Mouse (Mus musculus): ENCODE measurements around the gene Tuba3a. TPM values are rescaled to one million over a fixed set of nuclear protein-coding genes. Genes with fewer than 3 reads are reported as not detected.
A peak's percentile ranks its signal among the peaks of the same experiment; 100 is the strongest.

Gene Tuba3a
- 2.7 and 7.9 TPM in 2 replicates for polyA plus RNA-seq (2012; rRNA removed)

DNA sequence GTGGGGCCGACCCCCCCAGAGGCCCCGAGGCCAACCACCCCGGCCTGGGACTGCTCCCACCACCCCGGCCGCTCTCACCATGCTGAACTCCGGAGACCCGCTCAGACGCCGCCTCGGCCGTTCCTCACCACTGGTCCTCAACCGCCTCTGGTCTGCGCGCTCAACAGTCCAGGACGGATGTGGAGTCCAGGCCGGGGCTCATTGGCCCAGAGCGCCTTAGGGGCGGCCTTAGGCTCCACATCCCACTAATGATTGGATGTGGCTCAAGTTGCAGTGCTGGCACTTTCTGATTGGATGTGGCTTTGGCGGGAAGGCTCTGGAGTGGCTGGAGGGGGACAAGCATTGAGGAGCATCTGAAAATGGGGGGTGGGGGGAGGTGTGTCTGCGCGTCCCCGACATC, at the start of gene Tuba3a:
Gene Tuba3a (minus strand): TSS at position 153 of the 400 bp plus-strand sequence.
- DNase-seq (ENCODE audit: low read depth) = no peak

DNA sequence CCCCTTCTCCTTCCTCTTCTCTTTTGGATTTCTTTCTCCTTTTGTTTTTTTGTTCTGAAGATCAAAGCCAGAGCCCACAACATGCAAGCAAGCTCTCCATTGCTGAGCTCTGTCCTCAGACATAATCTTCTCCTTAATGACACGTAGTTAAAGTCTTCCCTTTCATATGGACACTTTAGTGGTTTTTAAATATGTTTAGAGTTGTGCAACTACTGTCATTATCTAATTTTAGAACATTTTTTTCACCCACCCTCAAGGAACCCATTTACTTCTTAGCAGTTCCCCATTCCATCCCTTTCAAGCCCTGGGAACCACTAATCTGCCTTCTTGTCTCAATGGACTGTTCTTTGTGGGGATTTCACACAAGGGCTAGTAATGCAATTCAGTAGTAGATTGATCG, 48.5 kb upstream of the Tuba3a start:
- no peak for DNase-seq (ENCODE audit: low read depth)

DNA sequence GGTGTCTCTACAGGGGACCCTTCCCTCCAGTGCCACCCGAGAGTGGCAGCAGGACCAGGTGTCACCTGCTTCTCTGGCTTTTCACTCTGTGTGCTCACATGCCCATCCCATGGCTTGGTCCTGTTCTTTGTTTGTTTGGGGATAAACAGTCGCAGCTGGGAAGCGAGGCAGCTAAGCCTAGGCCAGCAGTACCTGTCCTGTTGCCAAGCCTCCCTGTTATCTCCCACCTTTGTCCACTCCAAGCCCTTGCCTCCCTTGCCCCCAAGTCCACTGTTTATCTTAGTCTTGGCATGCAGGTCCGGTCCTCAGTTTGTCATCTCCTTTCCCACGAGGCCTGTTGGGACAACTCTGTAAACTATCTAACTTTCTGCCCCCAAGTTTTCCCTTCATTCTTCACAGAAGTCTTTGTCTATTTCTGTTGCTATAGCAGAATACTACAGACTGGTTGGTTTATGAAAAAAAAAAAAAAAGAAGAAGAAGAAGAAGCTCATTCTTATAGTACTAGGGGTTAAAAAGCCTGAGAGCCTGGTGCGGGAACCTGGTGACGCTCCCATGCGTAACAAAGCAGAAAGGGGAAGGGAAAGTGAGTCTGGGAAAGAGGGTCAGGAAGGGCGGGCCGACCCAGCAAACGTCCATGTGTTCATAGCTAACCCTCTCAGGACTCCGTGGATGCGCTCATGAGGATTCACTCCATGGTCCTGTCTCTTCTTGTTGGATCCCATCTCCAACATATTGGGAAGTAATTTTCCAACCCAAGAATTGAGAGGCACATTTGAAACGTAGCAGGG, 47.5 kb upstream of the Tuba3a start:
- no peak for DNase-seq (ENCODE audit: low read depth)

DNA sequence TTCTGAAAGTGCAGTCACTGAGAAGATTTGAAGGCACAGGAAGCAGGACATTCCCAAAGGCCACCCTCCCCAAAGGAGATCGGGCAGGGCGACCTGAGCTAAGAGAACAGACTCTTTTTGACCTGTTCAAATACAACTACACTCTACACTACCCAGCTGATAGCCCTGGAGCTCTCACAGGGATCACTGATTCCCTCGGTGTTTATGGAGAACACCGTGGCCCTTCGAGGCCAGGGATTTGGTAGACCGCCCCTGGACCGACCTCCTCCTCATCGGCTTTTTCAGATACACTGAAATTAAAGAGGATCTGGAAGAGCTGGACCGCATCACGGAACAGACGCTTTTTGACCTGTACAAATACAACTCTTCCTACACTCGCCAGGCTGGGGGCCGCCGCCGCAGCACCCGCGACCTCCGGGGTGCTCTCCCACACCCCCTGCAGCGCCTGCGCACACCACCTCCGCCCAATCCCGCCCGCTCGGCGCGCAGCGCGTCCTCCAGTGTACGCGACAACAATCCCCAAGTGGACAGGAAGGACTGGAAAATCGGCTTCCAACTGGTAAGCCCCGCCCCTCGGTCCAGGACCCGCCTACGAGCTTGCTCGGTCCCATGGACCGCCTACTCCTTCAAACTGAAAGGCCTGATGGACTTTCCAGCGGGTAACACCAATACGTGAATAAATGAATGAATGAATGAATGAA, 44.9 kb upstream of the Tuba3a start:
- DNase-seq (ENCODE audit: low read depth) = no peak

DNA sequence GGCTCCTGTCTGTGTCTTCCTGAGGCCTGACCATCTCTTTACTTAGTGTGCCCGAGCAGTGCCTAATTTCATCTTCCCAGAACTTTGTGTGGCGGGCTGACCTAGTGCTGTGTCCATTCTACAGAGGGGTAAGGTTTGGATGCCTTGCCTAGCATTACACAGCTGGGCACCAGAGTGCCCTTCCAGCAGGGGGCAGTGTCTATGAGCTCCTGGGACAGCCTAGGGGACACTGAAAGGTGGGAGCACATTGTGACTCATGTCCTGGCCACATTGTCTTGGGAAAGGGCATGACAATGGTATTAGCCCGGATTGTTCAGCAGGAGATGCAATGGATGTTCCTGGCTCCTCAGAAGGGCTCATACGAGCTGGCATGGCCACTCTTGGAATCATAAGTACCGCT, 42.4 kb upstream of the Tuba3a start:
- no peak for DNase-seq (ENCODE audit: low read depth)

DNA sequence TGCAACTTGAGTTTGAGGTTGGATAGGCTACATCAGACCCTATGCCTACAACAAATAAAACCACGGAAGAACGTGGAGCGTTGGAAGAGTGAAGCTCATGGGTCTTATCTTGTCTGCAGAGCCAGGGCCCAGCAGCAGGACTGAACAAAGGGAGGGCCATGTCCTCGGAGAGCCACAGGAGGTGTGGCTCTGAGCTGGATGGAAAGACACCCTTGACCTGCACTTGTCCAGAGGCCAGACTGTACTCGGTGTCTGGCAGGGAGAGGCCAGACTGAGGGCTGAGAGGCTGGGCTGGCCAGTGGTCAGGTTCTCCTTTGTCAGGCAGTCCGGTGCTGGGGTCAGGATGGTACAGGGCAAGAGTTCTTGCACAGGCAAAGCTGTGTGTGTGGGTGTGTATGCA, 39.5 kb upstream of the Tuba3a start:
- no peak for DNase-seq (ENCODE audit: low read depth)

DNA sequence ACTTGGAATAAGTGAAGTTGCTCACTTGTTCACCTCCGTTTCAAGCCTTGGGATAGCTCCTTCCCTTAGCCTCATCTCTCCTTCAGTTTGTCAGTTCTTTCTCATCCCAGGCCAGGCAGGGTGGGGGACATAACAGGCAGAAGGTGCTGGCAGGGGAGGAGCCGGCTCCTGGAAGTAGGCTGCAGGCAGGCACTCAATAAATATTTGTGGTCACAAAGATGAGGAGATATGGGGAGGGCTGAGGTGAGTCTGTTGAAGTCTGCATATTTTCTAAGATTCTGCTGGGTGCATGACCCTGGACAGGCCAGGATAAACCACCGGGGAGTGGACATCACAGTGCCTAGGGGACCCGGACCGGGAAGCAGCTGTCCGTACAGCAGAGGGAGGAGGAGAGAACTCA, 37.7 kb upstream of the Tuba3a start:
- no peak for DNase-seq (ENCODE audit: low read depth)

DNA sequence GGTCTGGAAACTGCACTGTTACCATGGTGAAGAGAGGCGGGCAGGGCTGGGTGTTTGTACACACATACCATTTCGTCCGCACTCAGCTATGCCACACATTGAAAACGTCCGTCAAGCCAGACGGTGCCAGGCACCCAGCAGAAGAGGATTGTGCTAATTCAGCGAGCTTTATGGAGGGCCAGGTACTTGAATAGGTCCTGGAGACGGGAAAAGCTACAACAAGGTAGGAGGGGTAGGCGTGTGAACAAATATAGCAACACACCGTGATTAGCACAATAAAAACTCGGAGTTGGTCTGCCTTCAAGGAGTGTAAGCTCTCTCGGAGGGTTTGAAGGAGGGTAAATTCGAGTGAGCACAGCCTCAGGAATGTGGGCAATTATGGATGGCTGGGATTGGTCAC, 37.0 kb upstream of the Tuba3a start:
- DNase-seq (ENCODE audit: low read depth) = no peak

DNA sequence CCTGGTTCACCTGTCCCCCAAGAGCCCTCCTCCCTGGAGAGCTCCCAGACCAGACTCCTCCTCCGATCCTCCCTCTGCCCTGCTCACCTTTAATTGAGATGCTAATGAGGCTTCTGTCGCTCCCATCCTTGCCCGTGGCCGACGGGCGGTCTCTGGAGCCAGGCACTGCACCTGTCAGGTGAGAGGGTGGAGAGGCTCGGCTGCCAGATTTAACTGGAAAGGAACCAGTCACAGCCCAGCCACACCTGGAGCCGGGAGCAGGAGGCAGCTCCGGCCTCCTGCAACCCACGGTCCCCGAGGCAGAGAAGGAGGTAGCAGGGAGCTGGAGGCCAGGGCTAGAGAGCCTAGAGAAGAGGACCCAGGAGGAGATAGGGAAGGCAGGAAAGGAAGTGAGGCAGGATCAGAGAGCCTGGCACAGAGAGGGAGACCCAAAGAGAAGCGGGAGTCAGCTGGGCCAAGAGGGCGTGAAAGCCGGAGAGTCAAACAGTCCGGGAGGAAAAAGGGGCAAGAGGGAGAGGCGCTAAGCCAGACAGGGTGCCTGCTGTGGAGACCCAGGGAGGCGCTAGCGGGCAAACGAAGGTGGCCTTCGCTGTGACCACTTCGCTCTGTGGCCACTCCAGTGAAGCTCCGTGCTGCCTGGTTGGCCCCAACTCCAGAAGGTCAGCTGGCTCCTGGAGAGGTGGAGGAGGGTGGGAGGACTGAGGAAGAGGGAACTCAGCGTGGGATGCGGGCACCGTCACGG, 35.4 kb upstream of the Tuba3a start:
- no peak for DNase-seq (ENCODE audit: low read depth)

DNA sequence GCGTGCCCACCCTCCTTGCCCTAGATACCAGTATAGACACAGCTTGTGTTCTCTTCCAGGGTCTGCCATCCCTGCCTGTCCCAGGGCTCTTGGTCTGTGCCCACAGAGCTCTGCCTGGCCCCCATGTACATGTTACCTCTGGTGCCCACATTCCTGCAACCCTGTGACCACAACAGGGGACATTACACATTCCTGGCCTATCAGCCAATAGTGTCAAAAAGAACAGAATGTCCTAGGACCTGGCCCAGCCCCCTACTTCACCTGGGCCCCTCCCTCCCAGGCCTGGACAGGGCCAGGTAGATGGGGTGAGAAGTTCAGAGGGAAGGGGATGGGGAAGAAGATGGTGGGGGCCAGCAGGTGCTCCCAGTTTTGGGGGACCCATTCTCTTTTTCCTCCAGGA, 34.5 kb upstream of the Tuba3a start, which contains the start of gene Scnn1a:
Gene Scnn1a (plus strand): TSS at position 337 of the 400 bp plus-strand sequence.
- DNase-seq (ENCODE audit: low read depth) = no peak

DNA sequence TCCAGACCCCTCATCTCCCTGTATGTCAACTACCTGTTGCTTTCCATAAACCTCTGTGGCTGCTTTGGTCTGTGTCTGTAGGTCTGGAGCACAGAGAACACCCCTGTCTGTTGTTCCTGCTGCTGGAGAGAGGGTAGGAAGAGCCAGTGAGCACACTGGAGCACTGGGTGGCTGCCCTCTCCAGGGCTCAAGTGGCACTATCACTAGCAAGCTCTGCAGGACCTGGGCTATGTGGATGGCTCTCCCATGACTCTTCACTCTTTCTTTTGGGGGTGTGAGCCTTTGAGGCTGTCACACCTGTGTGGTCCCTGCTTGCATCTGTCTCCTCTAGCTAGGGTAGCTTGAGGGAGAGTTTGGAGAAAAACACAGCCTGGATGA, 34.1 kb upstream of the Tuba3a start:
- DNase-seq (ENCODE audit: low read depth) = no peak

DNA sequence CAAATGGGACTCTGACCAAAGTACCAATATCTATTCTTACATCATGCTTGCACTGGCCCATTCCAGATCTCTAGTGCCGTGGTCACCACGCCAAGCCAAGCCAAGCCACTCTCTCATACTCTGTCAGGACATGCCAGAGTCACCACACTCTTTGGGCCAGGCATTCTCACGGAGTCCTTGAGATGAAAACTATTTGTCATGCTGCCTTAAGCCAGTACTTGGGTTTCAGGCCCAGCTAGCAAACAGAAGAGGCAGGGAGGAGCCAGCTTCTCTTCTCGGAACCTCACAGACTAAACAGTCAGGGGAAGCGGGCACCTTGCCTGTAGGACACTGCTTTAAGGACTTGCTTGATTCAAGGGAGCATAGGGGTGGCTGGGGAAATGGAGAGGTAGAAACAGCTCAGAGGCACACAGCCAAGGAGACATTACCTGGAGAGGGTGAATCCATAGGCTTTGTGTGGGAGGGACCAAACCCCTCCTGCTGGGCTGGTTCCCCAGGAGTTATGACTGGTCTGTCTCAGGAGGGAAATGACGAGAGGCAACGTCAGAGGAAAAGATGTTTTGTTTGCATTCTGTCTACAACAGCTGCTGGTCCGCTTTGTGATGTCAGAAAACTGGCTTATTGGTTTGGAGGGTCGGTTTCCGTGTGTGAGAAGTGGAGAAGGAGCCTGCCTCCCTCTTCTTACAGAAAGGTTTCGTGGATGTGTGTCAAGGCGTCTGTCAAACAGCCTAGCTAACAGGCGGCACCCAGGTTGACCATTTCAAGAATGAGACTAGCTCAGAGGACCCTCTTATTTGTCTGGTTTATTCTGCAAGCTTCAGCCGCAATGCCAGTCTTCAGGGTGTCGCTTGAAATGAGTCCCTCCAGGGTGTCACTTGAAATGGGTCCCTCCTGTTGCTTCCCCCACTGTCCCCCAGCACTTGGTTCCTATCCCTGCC, 33.4 kb upstream of the Tuba3a start:
- DNase-seq (ENCODE audit: low read depth) = peak; percentile 38

DNA sequence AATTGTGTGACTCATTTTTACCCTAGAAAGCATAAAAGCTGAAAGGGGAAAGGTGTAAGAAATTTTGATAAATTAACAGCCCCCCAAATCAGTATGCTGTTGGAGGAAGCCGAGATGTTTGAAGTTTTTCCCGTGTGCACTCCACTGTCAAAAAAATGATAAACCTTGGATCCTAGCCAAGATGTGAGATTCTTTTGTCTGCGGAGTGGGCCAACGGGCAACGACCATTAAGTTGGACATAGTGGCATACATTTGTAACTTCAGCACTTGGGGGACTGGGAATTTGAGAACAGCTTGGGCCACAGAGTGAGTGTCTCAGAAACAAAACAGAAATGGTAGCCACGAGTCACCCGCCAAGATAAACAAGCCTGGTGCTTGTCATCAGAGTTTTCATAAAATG, 31.2 kb upstream of the Tuba3a start:
- DNase-seq (ENCODE audit: low read depth) = no peak

DNA sequence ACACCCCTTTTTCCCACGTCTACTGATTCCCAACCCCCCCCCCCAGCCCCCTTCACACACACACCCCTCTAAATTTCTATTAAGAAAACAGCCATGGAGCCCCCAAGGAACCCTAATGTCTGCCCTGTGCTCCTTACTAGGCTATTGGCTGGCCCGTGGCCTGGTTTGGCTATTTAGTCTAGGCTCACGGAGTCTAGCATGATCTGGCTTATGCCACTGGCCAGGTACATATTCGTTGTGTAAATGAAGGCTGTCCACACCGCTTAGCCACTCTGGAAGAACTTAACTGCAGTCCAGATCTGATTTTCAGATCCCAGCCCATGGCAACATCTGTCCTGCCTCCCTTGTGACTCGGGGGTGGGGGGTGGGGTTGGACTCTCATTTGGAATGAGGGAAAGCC, 28.9 kb upstream of the Tuba3a start:
- no peak for DNase-seq (ENCODE audit: low read depth)

DNA sequence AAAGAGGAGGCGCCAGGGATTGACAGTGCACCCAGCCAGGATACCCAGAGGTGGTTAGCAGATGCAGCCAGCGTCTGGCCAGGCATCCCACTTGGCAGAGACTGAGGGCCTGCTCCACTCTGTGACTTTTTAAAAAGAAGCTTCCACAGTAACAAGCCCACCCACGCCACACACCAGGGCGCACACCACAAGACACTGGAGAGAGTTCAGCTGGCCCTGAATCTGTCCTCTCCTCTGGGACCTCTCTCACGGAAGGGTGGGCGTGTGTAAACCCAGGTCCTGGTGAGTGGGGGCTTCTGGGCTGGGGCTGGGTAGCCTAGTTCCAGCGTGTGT, 28.4 kb upstream of the Tuba3a start:
- DNase-seq (ENCODE audit: low read depth) = no peak

DNA sequence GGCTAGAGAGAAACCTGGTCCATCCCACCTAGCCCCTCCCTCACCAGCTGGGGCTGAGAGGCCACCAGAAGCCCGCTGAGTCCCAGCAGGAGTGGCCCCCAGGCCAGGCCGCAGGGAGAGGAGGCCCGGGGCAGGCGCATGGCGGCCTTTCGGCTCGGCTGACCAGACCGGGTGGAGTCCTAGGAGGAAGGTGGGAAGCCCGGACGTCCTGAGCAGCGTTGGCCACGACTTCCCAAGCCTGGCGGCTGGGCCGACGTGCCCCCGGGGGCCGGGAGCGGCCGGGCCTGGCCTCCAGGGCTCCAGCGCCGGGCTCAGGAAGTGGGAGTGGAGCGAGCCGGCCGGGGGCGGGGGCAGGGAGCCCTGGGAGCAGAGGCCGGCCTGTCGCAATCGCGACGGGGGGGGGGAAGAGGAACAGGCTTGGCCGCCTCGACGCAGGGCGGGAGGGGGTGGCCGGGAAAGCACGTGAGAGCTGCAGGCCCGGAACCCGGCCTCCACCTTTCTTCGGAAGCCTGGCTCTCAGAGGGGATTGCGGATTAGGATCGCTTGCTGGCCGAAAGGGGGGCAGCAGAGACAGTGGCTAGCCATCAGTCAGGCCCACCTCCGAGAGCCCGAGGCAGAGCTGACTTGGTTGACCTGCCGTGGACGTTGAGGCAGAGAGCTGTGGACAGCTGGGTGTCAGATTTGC, 27.8 kb upstream of the Tuba3a start, which contains the start of gene Ltbr:
Gene Ltbr (minus strand): TSS at position 340 of the 685 bp plus-strand sequence.
- DNase-seq (ENCODE audit: low read depth) = no peak

DNA sequence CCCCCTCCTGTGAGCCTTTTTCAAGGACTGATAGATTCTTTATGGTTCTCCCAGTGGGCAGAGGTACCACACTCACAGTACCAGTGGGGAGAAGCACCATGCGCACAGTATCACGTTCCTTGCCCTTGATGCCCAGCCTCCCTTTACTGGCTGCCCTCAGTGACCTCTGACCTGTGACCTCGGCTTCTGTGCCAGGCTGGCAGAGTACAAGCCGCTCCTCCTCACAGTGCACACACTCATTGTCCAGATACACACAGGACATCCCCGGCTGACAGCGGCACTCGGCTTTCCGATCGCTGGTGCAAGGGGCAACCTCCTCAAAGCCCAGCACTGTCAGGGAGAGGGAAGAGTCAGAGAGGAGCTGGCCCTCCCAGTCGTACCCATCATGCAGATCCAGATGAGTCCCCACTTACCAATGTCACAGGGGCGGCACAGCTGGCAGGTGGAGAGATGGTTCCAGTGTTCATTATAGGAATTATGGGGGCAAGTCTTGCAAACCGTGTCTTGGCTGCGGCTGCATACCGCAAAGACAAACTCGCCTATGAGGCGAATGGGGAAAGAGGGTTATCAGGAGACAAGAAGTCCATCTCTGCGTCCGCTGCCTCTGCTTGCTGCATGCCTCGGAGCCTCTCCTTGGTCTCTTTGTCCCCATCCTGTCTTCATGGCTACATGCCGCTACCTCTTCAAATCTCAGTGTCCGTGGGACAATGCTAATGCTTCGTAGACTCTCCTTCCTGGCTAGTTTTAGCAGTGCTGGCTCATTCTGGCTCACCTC, 26.9 kb upstream of the Tuba3a start:
- DNase-seq (ENCODE audit: low read depth) = no peak

DNA sequence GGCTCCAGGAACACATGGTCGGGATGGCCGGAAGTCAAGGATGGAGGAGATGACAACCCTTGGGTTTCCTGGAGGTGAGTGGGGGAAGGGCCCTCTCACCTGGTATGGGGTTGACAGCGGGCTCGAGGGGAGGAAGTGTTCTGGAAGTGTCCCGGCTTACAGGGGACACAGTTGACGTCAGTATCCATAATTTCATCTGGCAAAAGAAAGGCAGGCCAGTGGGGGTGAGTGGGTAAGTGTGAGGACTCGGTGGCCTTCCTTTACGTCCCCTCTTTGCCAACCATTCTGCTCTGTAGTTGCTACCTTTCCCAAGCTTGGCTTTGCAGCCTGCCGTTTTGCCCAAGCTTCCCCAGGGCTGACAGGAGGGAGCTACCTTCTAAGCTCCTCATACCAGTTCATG, 26.3 kb upstream of the Tuba3a start:
- DNase-seq (ENCODE audit: low read depth) = no peak

DNA sequence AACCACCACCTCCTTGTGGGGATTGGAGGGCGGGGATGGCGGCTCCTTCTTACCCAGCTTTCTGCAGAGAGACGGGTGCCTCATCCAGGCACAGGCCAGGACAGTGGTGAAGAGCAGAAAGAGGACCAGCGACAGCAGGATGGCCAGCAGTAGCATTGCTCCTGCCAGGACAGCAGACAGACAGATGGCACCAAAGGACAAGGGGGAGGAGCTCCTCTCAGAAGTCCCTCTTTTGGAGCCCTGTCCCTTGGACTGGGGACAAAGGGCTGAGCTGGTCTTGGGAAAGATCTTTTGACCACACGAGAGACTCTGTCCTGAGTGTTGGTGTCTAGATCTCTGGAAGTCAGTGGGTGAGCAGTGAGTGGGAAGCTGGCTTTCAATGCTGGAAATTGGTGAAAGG, 23.6 kb upstream of the Tuba3a start:
- DNase-seq (ENCODE audit: low read depth) = no peak

DNA sequence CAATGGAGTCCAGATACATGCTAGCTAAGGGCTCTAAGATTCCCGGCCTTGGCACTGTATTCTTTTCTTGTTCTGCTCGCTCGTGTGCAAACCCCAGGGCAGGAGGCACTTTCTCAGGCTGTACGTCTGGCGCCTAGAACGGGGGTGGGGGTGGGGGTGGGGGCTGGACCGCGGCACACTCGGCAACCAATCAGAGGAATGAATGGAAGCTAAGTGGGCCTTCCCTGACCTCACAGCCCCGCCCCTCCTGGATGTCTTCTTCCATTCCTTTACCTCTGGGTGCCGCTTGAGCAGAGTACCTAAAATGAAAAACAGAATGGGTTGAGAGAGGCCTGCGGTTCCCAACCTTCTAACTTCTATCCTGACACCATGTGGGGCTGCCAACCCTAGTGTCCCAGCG, 23.1 kb upstream of the Tuba3a start:
- DNase-seq (ENCODE audit: low read depth) = no peak

Data from gonadal fat pad, adult 2 months (tissue).